Mouse (Mus musculus) midbrain, embryonic 12.5 days (tissue): ENCODE measurements around the gene Sult2b1. TPM values are rescaled to one million over a fixed set of nuclear protein-coding genes. Genes with fewer than 3 reads are reported as not detected.
A peak's percentile ranks its signal among the peaks of the same experiment; 100 is the strongest.

ENCODE experiments used
- ATAC-seq: fragments of 200-750 bp; cut with Nextera tagmentation; 2 replicates; pipeline ENCODE4 v1.8.0; 2017; ENCODE audit warnings: low read depth, moderate TSS enrichment, moderate library complexity; ENCODE audit not compliant: low FRiP score
- H3K27ac ChIP-seq: fragments of 300-500 bp; sonication (generic); replicated peaks from 2 replicates; pipeline ENCODE4 v1.5.1; 2016; ENCODE audit warnings: mild to moderate bottlenecking
- H3K27me3 ChIP-seq: fragments of 300-500 bp; sonication (generic); 2 replicates; pipeline ENCODE4 v1.6.1; 2016; ENCODE audit warnings: mild to moderate bottlenecking
- H3K36me3 ChIP-seq: fragments of 300-500 bp; sonication (generic); 2 replicates; pipeline ENCODE4 v1.6.1; 2016
- H3K4me1 ChIP-seq: fragments of 300-500 bp; sonication (generic); 2 replicates; pipeline ENCODE4 v1.6.1; 2016
- H3K4me2 ChIP-seq: fragments of 300-500 bp; sonication (generic); replicated peaks from 2 replicates; pipeline ENCODE4 v1.6.1; 2016; ENCODE audit warnings: mild to moderate bottlenecking, moderate library complexity
- H3K4me3 ChIP-seq: fragments of 300-500 bp; sonication (generic); 2 replicates; pipeline ENCODE4 v1.5.1; 2016; ENCODE audit warnings: mild to moderate bottlenecking
- H3K9ac ChIP-seq: fragments of 300-500 bp; sonication (generic); replicated peaks from 2 replicates; pipeline ENCODE4 v1.6.1; 2016; ENCODE audit warnings: mild to moderate bottlenecking, moderate library complexity
- H3K9me3 ChIP-seq: fragments of 300-500 bp; sonication (generic); 2 replicates; pipeline ENCODE4 v1.6.1; 2016; ENCODE audit warnings: mild to moderate bottlenecking
- WGBS: fragments of 180-500 bp; shearing (Covaris S2); methylation state at CpG from one replicate; pipeline ENCODE4 v1.1.7; 2016; 5-methylcytosine and 5-hydroxymethylcytosine counted together
- polyA plus RNA-seq: library from polyadenylated mRNA; unstranded; fragments of >200 nt; fragmentation: Nextera tagmentation; extraction: Ambion mirVana; gene quantifications from 2 replicates; pipeline ENCODE4 v1.2.1, GENCODE M21; 2016

The Sult2b1 gene
- polyA plus RNA-seq, 1 experiment from 2014 or later, result 1.5 TPM

- no peak overlapping the region for H3K27ac ChIP-seq
- no peak for ATAC-seq
- no peak overlapping the region for H3K9ac ChIP-seq
- H3K36me3 ChIP-seq, result no peaks in the 10 kb centered on the region
- peaks cover 28% of the 10 kb centered on the region for H3K27me3 ChIP-seq
- H3K4me1 ChIP-seq, result peaks cover 28% of the 10 kb centered on the region
- no peaks in the 10 kb centered on the region for H3K9me3 ChIP-seq
- H3K4me3 ChIP-seq, result no peak overlapping the region
- 82% methylated on average over 7 of the region's 7 CpGs for WGBS
- H3K4me2 ChIP-seq, result no peak overlapping the region
These were observed 86.6 kb downstream of the Sult2b1 start for GRCm38 (mm10) chr7:45697894-45698293.

DNA sequence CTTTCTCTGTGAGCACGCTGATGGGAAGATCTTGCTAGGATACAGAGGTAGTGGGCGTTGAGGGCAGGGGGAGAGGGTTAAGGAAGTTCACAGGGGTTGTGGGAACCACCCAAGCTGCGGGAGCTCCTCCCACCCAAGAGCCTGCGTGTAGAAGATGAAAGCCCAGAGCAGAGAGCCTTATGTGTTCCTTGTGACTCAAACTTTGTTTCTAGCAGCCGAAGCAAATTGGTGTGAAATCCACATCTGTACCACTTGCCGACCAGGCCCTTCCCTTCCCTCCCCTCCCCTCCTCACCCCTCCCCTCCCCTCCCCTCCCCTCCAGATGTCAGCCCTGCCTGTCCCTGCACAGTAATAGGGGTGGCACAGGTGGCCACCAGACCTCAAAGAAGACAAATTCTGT lies 89.4 kb downstream of the Sult2b1 start:
- no peak overlapping the region for H3K4me3 ChIP-seq
- no peak overlapping the region for H3K9ac ChIP-seq
- H3K9me3 ChIP-seq, result no peaks in the 10 kb centered on the region
- H3K27me3 ChIP-seq, result peaks cover 22% of the 10 kb centered on the region
- no peak; the same call in 1 of the 2 replicates for ATAC-seq
- H3K36me3 ChIP-seq, result no peaks in the 10 kb centered on the region
- WGBS, result 19% methylated on average over 6 of the region's 6 CpGs
- H3K27ac ChIP-seq, result no peak overlapping the region
- peaks cover 8% of the 10 kb centered on the region for H3K4me1 ChIP-seq
- H3K4me2 ChIP-seq, result no peak overlapping the region

GRCm38 (mm10) chr7:45693921-45694591 lies 90.4 kb downstream of the Sult2b1 start, which contains the start of gene Sec1:
Sec1 (minus strand) TSS chr7:45694402.
- Histone ChIP-seq H3K4me2 (no peak within 1 kb of the TSS), H3K27ac (no peak within 1 kb of the TSS), H3K4me1 (no peaks in the 10 kb centered on the region), H3K4me3 (no peak within 1 kb of the TSS), H3K9ac (no peak within 1 kb of the TSS), H3K9me3 (no peaks in the 10 kb centered on the region), H3K36me3 (no peaks in the 10 kb centered on the region), H3K27me3 (peaks cover 12% of the 10 kb centered on the region)
- 90% methylated on average over 50 of the region's 50 CpGs for WGBS
- no peak for ATAC-seq

- Histone ChIP-seq H3K9me3 (no peaks in the 10 kb centered on the region), H3K9ac (no peak overlapping the region), H3K4me2 (no peak overlapping the region), H3K4me1 (no peaks in the 10 kb centered on the region), H3K36me3 (no peaks in the 10 kb centered on the region), H3K27me3 (no peaks in the 10 kb centered on the region), H3K27ac (no peak overlapping the region), H3K4me3 (no peak overlapping the region)
- WGBS, result 70% methylated on average over 2 of the region's 2 CpGs
- ATAC-seq, result no peak
These were observed 92.1 kb downstream of the Sult2b1 start for GRCm38 (mm10) chr7:45692364-45692763.

GRCm38 (mm10) chr7:45689800-45690199 lies 94.7 kb downstream of the Sult2b1 start:
- H3K27ac ChIP-seq, result no peak overlapping the region
- H3K27me3 ChIP-seq, result peaks cover 17% of the 10 kb centered on the region
- no peak overlapping the region for H3K4me2 ChIP-seq
- WGBS, result 81% methylated on average over 11 of the region's 11 CpGs
- no peak overlapping the region for H3K4me3 ChIP-seq
- H3K4me1 ChIP-seq, result no peaks in the 10 kb centered on the region
- no peak for ATAC-seq
- H3K9me3 ChIP-seq, result no peaks in the 10 kb centered on the region
- H3K36me3 ChIP-seq, result no peaks in the 10 kb centered on the region
- H3K9ac ChIP-seq, result no peak overlapping the region

DNA sequence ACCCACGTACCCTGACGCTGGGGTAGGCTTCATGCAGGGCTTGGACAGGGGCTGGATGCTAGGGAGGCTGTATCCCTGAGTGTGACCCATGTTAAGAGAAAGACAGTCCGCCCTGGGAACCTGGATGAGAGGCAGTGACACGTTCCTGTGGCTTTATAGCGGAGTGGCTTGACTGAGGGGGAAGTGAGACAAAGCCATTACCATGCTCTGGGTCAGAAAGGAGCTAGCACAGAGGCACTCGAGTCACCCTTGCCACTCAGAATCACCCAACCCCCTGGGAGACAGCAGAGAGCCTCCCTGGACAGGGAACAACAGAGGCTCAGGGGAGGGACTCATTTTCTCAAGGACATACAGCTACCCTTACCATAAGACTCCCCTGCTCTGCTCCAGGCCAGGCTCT lies 95.4 kb downstream of the Sult2b1 start:
- Histone ChIP-seq H3K4me1 (no peaks in the 10 kb centered on the region), H3K9me3 (no peaks in the 10 kb centered on the region), H3K4me2 (no peak overlapping the region), H3K27me3 (peaks cover 24% of the 10 kb centered on the region), H3K36me3 (no peaks in the 10 kb centered on the region), H3K27ac (no peak overlapping the region), H3K4me3 (no peak overlapping the region), H3K9ac (no peak overlapping the region)
- WGBS, result 69% methylated on average over 6 of the region's 6 CpGs
- no peak for ATAC-seq

DNA sequence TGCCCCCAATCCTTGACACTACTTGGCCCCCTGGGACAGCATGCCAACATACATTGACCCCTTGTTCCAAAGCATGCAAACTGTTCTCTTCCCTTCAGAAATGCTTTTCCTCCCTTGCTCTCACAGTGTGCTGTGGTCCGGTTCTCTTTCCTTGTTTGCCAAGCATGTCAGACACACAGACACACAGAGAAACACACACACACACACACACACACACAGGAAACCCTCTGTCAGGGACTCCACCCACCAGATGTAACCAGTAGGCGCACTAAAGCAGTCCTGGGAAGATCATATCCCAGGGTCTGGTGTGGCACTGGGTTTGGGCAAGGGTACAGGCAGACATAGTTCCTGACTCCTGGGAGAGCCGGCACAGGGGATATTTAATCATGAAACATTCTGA lies 97.6 kb downstream of the Sult2b1 start:
- Histone ChIP-seq H3K36me3 (no peaks in the 10 kb centered on the region), H3K4me3 (no peak overlapping the region), H3K9me3 (no peaks in the 10 kb centered on the region), H3K27ac (no peak overlapping the region), H3K4me1 (peaks cover 5% of the 10 kb centered on the region; the same call in 1 of the 2 replicates), H3K9ac (no peak overlapping the region; the same call in 1 of the 2 replicates), H3K4me2 (no peak overlapping the region), H3K27me3 (peaks cover 24% of the 10 kb centered on the region)
- 84% methylated on average over 3 of the region's 3 CpGs for WGBS
- no peak for ATAC-seq

GRCm38 (mm10) chr7:45685811-45686210 lies 98.7 kb downstream of the Sult2b1 start:
- Histone ChIP-seq H3K4me2 (no peak overlapping the region), H3K9me3 (no peaks in the 10 kb centered on the region), H3K4me3 (no peak overlapping the region), H3K36me3 (no peaks in the 10 kb centered on the region), H3K9ac (no peak overlapping the region), H3K4me1 (peaks cover 5% of the 10 kb centered on the region; the same call in 1 of the 2 replicates), H3K27me3 (peaks cover 24% of the 10 kb centered on the region), H3K27ac (no peak overlapping the region)
- WGBS, result 61% methylated on average over 10 of the region's 10 CpGs
- no peak for ATAC-seq

GRCm38 (mm10) chr7:45683396-45684050 lies 100.9 kb downstream of the Sult2b1 start, which contains the start of gene Ntn5:
Ntn5 (plus strand) TSS chr7:45684022.
- Histone ChIP-seq H3K9ac (no peak within 1 kb of the TSS), H3K4me1 (peaks cover 5% of the 10 kb centered on the region; the same call in 1 of the 2 replicates), H3K4me2 (no peak within 1 kb of the TSS), H3K27me3 (peaks cover 24% of the 10 kb centered on the region), H3K9me3 (no peaks in the 10 kb centered on the region), H3K4me3 (no peak within 1 kb of the TSS), H3K27ac (no peak within 1 kb of the TSS), H3K36me3 (no peaks in the 10 kb centered on the region)
- ATAC-seq, result 0 out of 2 replicates have a peak, but pooled peaks have one; percentile 8
- 75% methylated on average over 7 of the region's 7 CpGs for WGBS

GRCm38 (mm10) chr7:45682144-45683126 lies 102.0 kb downstream of the Sult2b1 start:
- Histone ChIP-seq H3K4me3 (peak overlapping the region; percentile 17; the same call in 1 of the 2 replicates), H3K27me3 (peaks cover 24% of the 10 kb centered on the region), H3K9me3 (no peaks in the 10 kb centered on the region), H3K27ac (peak overlapping the region; percentile 69), H3K9ac (peak overlapping the region; percentile 45; the same call in 1 of the 2 replicates), H3K4me1 (peaks cover 5% of the 10 kb centered on the region; the same call in 1 of the 2 replicates), H3K4me2 (peak overlapping the region; percentile 38; the same call in 1 of the 2 replicates), H3K36me3 (no peaks in the 10 kb centered on the region)
- WGBS, result 28% methylated on average over 14 of the region's 14 CpGs
- ATAC-seq, result peak; percentile 88

DNA sequence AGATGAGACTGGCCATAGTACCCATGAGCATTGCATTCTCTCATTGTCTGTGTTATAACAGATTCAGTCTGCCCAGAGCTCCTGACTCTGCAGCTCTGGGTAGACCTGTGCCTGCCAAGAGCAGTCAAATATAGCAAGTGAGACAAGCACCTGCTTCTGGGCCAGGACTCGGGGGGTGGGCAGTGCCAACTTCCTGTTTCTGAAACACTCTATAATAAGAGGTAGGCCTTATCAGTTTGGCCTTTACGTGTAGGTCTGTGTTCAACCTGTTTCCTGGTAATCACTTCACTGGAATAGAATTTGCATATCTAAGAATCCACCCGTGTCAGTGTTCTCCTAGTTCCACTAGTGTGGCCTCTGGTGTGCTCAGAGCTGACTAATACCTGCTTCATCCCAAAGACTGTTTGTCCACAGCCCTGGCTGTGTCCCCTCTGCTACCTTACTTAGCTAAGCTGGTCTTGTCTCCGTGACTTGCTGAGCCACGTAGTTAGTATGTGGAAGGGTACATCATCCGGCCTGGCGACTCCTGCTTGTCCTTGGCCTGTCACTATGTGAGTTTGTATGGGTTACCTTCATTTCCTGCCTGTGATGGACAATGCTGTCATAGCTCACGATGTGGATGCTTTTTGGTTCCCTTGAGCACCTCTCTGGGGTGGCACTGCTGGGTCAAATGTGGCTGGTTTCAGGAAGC lies 103.3 kb downstream of the Sult2b1 start:
- 86% methylated on average over 8 of the region's 8 CpGs for WGBS
- Histone ChIP-seq H3K27me3 (peaks cover 17% of the 10 kb centered on the region; the same call in 1 of the 2 replicates), H3K9ac (no peak overlapping the region), H3K4me2 (no peak overlapping the region), H3K4me3 (no peak overlapping the region), H3K4me1 (peaks cover 5% of the 10 kb centered on the region; the same call in 1 of the 2 replicates), H3K27ac (no peak overlapping the region), H3K36me3 (no peaks in the 10 kb centered on the region), H3K9me3 (no peaks in the 10 kb centered on the region)
- ATAC-seq, result no peak
